24 mouse cellular contexts compared by ENCODE assay signal in genomic region chr12:4436198-4436597, GRCm38 (mm10). TPM values are rescaled to one million over a fixed set of nuclear protein-coding genes. Genes with fewer than 3 reads are reported as not detected.
A peak's percentile ranks its signal among the peaks of the same experiment; 100 is the strongest.
DNase-seq lines count a peak whose midpoint lies in the region; ATAC-seq and TF ChIP-seq lines count a peak whose summit lies in the region.
"Had no signal": no experiment of that assay in that cellular context is flagged by ENCODE, and none has a peak within 500 bp of the region (broad histone marks: within the 10 kb centered on the region; RNA-seq: fewer than 3 reads in every experiment).

No protein-coding gene starts in this region.

- peaks cover 10% of the 10 kb centered on the region for H3K36me3 ChIP-seq in megakaryocyte, embryonic 14.5 days (replicated peaks; ENCODE audit: low read length)
- H3K36me3 ChIP-seq in small intestine, adult 2 months (ENCODE audit: control insufficient read depth, insufficient read depth, low read length), result no peaks in the 10 kb centered on the region
- no peaks in the 10 kb centered on the region for H3K36me3 ChIP-seq in liver, postnatal 0 days (replicated peaks; ENCODE audit: insufficient read depth, low read length)
- H3K36me3 ChIP-seq: embryonic facial prominence, embryonic 13.5 days; kidney, embryonic 15.5 days had no signal

- ATAC-seq in megakaryocyte, adult 5-6 weeks (ENCODE audit: poor library complexity, severe bottlenecking), result no peak
- peak; percentile 75 for ATAC-seq in activated CD4-positive, CD25-positive, alpha-beta regulatory T cell, adult 4 months
- ATAC-seq in liver, postnatal 0 days, result no peak
- ATAC-seq: forebrain, embryonic 13.5 days; intestine, embryonic 16.5 days had no signal

- no peak overlapping the region for H3K27ac ChIP-seq in small intestine, adult 2 months (ENCODE audit: insufficient read depth, low read depth, low read length)
- H3K27ac ChIP-seq in liver, postnatal 0 days (ENCODE audit: low read depth), result no peak overlapping the region
- H3K27ac ChIP-seq: embryonic facial prominence, embryonic 13.5 days; forebrain, embryonic 13.5 days; heart, adult 2 months; hindbrain, embryonic 14.5 days; kidney, embryonic 15.5 days; left cerebral cortex, adult 2 months; liver, embryonic 14.5 days; macrophage had no signal

- H3K4me2 ChIP-seq in liver, postnatal 0 days (ENCODE audit: low read depth, low read length), result no peak overlapping the region
- H3K4me2 ChIP-seq: embryonic facial prominence, embryonic 13.5 days; forebrain, embryonic 13.5 days; hindbrain, embryonic 14.5 days; kidney, embryonic 15.5 days; midbrain, embryonic 11.5 days had no signal

- H3K4me3 ChIP-seq in megakaryocyte, embryonic 14.5 days (replicated peaks), result peak overlapping the region; percentile 42
- peak overlapping the region; percentile 35; the same call in 1 of the 2 replicates for H3K4me3 ChIP-seq in small intestine, adult 2 months (ENCODE audit: low read depth, low read length)
- no peak overlapping the region for H3K4me3 ChIP-seq in liver, postnatal 0 days (ENCODE audit: low read depth, low read length)
- H3K4me3 ChIP-seq: embryonic facial prominence, embryonic 13.5 days; erythroblast, embryonic 14.5 days; forebrain, embryonic 13.5 days; heart, adult 2 months; kidney, embryonic 15.5 days; left cerebral cortex, adult 2 months had no signal

- TF ChIP-seq POLR2A in small intestine, adult 2 months (IDR thresholded peaks at IDR 0.05; ENCODE audit: low read depth, low read length), result no peak

- TF ChIP-seq CTCF in small intestine, adult 2 months (IDR thresholded peaks at IDR 0.05; ENCODE audit: extremely low read depth, insufficient read length, insufficient replicate concordance, low read depth, low read length), result no peak
- no peak for TF ChIP-seq CTCF in liver, postnatal 0 days (IDR thresholded peaks at IDR 0.05; ENCODE audit: low read depth)

- peak; percentile 14 to 36 for DNase-seq in thymus, postnatal 36 days
- no peak for DNase-seq in gastrocnemius, postnatal 10 days
- DNase-seq in embryo, embryonic 11 days, result no peak
- DNase-seq in liver, postnatal 0 days, result no peak
- DNase-seq: cerebellum, adult 11 months; cerebellum, postnatal 14 days; heart, adult 2 months; kidney, postnatal 36 days; right cerebral cortex, adult 18-20 months; right cerebral cortex, postnatal 4 days had no signal

- no peaks in the 10 kb centered on the region for H3K9me3 ChIP-seq in megakaryocyte, embryonic 14.5 days
- no peaks in the 10 kb centered on the region for H3K9me3 ChIP-seq in liver, postnatal 0 days (ENCODE audit: low read length)
- H3K9me3 ChIP-seq: embryonic facial prominence, embryonic 13.5 days; forebrain, embryonic 13.5 days; kidney, embryonic 15.5 days had no signal

- no peak overlapping the region for H3K9ac ChIP-seq in liver, postnatal 0 days (replicated peaks)
- H3K9ac ChIP-seq: embryonic facial prominence, embryonic 13.5 days; forebrain, embryonic 13.5 days; hindbrain, embryonic 14.5 days; kidney, embryonic 15.5 days; liver, embryonic 14.5 days had no signal

- WGBS in small intestine, adult 2 months, result 32% methylated on average over 5 of the region's 5 CpGs
- 65% methylated on average over 5 of the region's 5 CpGs for WGBS in liver, postnatal 0 days (ENCODE audit: insufficient replicate concordance)

- TF ChIP-seq EP300 in liver, postnatal 0 days (IDR thresholded peaks at IDR 0.05; ENCODE audit: low read depth), result no peak

- no peaks in the 10 kb centered on the region for H3K27me3 ChIP-seq in megakaryocyte, embryonic 14.5 days (replicated peaks)
- H3K27me3 ChIP-seq in small intestine, adult 2 months (ENCODE audit: control insufficient read depth, insufficient read depth, low read length), result no peaks in the 10 kb centered on the region
- no peaks in the 10 kb centered on the region for H3K27me3 ChIP-seq in liver, postnatal 0 days (ENCODE audit: insufficient read depth, low read length)
- H3K27me3 ChIP-seq: embryonic facial prominence, embryonic 13.5 days; forebrain, embryonic 13.5 days; kidney, embryonic 15.5 days had no signal

- peaks cover 18% of the 10 kb centered on the region for H3K4me1 ChIP-seq in megakaryocyte, embryonic 14.5 days
- H3K4me1 ChIP-seq in small intestine, adult 2 months (ENCODE audit: control insufficient read depth, insufficient read depth, insufficient read length, low read length), result no peaks in the 10 kb centered on the region
- no peaks in the 10 kb centered on the region; the same call in 1 of the 2 replicates for H3K4me1 ChIP-seq in liver, postnatal 0 days (ENCODE audit: insufficient read depth)
- H3K4me1 ChIP-seq: forebrain, embryonic 13.5 days; kidney, embryonic 15.5 days had no signal

RNA-seq across cellular contexts. Expression of gene Ncoa1, which starts 40.8 kb away (rescaled TPM):
- polyA plus RNA-seq in megakaryocyte, embryonic 14.5 days (2012; ENCODE audit: insufficient read depth, low replicate concordance), result 6.0 and 13.0 TPM in 2 replicates
- total RNA-seq in megakaryocyte, adult 5-6 weeks (2015), result 71.5 and 74.4 TPM in 2 replicates
- total RNA-seq in megakaryocyte, adult 5-6 weeks (2017), result 28.4 and 61.9 TPM in 2 replicates
- 10 to 100 TPM; 10.1 to 16.7 TPM for polyA plus RNA-seq in activated CD4-positive, CD25-positive, alpha-beta regulatory T cell, adult 4 months (2017; shearing (Covaris generic))
- 9.4 and 17.0 TPM in 2 replicates for polyA plus RNA-seq in small intestine, adult 2 months (2012; rRNA removed)
- 10 to 100 TPM; 32.3 to 43.1 TPM for total RNA-seq in gastrocnemius, postnatal 10 days (2021)
- 2.2 and 2.5 TPM in 2 replicates for polyA plus RNA-seq in liver, postnatal 0 days (2015; fragmentation: Nextera tagmentation; extraction: Ambion mirVana)

Comparison
In these comparisons a context has a peak if more than half of its experiments do, and no peak if none do; other contexts are left out.
1. DNase-seq: peak in thymus, postnatal 36 days (2 of 2); none in gastrocnemius, postnatal 10 days (single experiment), embryo, embryonic 11 days (single experiment) and liver, postnatal 0 days (single experiment).